Mouse (Mus musculus) layer of hippocampus, adult 8-10 months (tissue): ENCODE measurements around the gene Pias1. TPM values are rescaled to one million over a fixed set of nuclear protein-coding genes. Genes with fewer than 3 reads are reported as not detected.
"Not testable (repeated sequence)": the region's sequence is repeated elsewhere in the genome, so short reads cannot be mapped to it uniquely, and the experiment has no call there.

Experiments used
- DNase-seq, 2 experiments: peaks; one replicate each; pipeline ENCODE4 v3.0.0; 2022; ENCODE audit warnings: low spot score in 2 of 2
- total RNA-seq, 4 experiments: library from RNA; stranded (reverse); gene quantifications; 2 replicates each; pipeline ENCODE4 v1.2.4; 2022

Gene Pias1
- total RNA-seq, 4 experiments from 2014 or later: 61.6 to 75.9 (median 74.3) TPM

GRCm38 (mm10) chr9:62944063-62944462 lies 43.7 kb downstream of the Pias1 start:
- no peak for DNase-seq

DNA sequence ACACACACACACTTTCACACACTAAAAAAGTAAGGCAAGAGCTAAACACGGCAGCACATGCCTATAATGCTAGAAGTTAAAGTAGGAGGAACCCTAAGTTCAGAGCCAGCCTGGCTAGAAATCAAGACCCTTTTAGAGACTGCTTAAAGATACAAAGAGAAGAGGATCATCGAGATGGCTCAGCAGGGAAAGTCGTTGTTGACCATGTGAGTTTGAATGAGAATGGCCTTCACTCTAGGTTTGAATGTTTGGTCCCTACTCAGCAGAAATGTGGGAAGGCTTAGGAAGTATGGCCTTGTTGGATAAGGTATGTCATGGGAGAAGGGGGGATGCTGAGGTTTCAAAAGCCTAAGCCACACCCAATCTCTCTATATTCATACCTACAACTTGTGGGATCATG lies 46.8 kb downstream of the Pias1 start:
- no peak for DNase-seq

GRCm38 (mm10) chr9:62935854-62936253 lies 51.9 kb downstream of the Pias1 start:
- peak in 1 of 2 experiments; percentile 16 for DNase-seq

DNA sequence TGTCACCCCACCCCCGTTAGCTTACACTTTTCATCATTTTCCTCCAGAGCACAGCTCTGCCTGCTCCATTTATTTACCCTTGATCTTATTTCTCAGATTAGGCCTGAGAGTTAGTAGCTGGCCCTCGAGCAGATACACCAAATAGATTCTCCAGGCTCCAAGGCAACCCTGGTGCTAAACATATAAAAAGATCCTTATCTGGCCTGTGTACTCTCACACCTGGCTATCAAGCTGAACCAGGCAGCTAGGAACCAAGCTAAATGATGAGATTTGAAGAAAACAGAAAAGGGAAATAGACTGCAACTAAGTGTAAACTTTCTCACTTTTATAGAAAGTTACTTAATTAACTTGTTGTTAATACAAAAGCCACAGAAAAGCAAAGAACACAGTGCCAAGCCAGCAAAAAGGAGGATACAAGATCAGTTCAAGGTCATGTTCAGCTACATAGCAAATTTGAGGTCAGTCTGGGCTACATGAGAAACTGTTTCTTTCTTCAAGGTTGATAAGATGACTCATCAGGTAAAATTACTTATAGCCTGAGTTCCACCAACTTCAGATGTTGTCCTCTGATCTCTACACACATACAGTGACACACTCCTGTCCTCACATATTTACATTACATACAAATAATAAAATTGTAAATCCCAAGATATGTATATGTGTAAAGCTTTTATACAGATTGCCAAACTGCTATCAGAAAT lies 52.9 kb downstream of the Pias1 start:
- no peak for DNase-seq

DNA sequence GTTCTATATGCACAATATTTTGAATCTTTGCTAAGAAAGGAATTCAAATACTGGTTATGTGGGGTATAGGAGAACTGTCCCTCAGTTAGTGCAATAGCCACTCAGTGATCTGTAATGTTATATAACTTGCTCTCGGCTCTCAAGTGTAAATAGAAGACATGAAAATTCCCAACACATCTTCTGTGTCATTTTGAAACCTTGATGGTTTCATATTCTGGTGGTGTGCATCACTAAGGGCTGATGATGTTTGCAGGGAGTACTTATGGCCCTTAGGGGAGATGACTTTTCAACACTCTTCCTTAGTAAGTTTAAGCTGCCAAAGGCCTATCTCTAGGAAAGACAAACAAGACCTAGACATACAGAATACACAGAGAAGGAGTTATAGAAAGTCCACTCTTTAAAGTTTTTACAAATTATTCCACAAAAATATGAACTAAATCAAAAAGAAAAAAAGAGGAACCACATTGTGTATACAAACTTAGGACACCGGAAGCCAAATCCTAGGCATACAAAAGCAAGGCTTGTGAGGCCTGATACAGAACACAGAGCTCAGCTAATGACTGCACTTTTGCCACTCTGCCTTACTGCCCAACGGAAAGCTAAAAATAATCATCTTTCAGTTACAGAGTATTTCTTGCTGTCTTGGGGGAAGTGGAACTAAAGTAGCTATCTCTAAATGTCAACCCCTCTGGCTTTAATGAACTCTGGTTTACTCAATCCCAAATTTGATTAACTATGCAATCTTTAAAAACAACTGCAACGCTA lies 55.0 kb downstream of the Pias1 start:
- no peak for DNase-seq

GRCm38 (mm10) chr9:62924886-62925610 lies 62.7 kb downstream of the Pias1 start:
- DNase-seq: no peak

GRCm38 (mm10) chr9:62920877-62921276 lies 66.8 kb downstream of the Pias1 start:
- DNase-seq: no peak

GRCm38 (mm10) chr9:62917059-62917458 lies 70.7 kb downstream of the Pias1 start:
- no peak for DNase-seq

DNA sequence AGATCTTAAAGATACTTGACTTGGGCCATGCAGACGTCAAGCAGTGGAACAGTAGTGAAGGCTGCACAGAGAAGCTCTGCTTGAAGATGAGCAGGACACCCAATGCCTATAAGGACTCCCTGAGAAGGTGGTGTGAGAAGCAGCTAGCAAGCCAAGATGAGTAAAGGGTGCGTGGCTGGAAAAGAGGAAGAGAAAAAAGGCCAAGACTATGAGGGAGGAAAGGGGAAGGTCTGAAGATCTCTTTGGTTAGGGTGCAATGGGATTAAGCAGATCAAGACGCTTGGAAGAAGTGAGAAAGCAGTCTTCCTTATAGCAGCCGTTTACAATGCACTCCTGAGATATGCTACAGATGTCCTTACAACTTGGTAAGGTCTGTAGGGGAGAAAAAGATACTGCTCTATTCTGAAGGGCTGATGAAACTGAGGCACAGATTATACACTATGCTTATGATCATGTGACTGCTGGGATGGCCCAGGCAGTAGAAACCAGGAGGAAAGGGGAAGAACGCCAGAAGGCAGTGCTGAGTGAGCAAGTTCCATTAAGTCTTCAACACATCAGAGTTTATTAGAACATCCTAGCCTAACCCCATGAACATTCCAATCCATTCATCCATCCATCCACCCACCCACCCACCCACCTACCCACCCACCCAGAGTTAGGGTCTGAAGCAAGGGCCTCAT lies 74.2 kb downstream of the Pias1 start:
- DNase-seq: no peak

DNA sequence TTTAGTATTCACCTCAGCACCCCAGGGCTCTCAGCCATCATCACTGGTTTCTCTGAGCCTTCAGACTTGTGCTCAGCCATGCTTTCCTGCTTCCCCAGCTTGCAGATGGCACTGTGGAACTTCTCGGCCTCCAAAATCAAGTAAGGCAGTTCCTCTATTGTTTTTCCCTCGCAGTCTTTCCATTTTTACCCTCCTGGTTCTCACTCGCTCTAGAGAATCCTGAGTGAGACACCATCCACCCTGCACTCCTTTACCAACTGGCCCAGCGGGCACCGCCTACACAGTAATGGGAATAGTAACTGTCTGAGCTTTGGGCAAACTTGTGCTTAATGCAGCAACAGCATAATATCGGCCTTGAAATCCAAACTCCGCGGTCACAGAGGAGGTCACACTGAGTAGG lies 82.7 kb downstream of the Pias1 start:
- no peak for DNase-seq

DNA sequence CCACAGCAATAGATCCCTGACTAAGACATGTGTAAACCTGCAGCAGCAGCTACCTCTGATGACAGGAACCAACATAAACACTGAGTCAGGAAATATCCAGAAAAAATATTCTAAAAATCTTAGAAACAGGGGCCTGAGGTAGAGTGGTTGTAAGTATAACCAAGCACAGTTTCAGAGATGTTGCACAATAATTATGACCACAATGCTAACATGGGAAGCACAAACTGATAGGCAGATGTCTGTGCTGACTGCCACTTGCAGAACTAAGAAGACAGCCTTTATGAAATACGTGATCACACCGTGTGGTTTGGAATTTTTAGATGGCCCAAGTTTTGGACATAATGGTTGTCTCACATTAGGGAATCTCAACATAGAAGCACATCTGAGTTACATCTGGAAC lies 83.9 kb downstream of the Pias1 start:
- DNase-seq: no peak

DNA sequence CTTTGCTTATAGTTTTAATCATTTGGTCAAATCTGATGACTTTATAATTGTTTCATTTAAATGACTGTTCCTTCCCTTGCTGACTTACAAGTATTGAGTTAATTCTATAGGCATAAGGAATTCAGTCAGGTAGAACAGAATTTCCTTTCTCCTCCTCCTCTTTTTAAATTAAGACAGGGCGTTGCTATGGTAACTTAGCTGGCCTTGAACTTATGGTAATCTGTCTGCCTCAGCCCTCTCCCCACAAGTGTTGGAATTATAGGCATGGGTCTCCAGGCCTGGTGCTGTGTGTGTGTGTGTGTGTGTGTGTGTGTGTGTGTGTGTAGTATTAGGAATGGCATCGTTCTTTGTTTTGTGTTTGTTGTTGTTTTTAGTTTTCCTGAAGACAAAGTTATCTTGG lies 86.0 kb downstream of the Pias1 start:
- no peak for DNase-seq

- no peak for DNase-seq
Measured at GRCm38 (mm10) chr9:62894486-62894885, 93.2 kb downstream of the Pias1 start.

DNA sequence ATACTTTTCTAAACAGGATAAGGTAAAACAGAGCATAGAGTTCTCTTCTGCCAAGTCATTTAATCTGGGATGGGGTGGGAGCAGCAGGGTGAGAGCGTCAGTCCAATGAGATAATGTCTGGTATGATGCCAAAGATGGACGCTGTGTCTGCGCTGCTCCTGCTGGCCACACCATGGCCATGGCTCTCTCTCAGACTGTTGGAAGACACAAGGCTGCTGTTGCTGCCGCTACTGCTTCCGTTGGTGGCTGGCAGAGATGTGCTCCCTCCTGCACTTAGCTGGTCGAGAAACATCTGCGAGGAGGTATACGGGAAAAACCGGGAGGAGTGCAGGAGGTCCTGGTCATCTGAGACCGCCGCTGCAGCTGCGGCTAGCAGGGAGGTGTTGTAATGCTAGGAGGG lies 105.9 kb downstream of the Pias1 start:
- no peak for DNase-seq

DNA sequence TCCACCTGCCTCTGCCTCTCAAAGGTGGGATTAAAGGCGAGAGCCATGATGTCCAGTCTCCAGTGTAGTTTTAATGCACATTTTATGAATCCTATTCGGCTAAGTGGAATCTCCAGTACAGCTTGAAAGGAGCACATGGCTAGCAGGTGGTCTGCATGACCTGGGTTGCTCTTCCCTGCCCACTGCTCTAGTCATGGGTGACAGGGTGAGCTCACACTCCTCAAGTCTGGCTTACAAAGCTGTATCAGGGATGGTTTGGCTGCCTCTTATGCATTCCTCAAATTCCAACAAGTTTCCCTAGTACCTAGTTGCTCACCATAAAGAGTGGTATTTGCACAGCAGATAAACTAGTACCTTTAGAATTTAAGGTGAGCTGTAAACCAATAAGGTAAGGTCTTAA lies 109.9 kb downstream of the Pias1 start:
- no peak for DNase-seq

GRCm38 (mm10) chr9:62876966-62877616 lies 110.6 kb downstream of the Pias1 start:
- DNase-seq: no peak

DNA sequence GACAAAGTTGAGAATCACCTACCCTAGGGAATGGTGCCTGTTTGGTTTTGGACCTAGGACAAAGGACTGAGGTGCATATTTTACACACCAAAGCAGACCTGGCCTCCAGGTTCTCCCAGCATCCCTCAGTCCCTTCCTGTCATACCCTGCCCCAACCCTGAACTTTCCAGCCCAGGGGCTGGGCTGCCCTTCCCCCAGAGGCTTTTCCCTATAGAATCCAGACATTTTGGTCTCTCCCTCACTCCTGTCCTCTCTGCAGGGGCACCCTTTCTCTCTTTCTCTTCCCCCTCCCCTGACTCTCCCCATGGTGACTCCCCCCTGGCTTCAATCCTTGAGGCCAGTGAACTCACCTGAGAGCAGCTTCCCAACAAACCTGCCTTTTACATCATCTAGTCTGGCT lies 117.0 kb downstream of the Pias1 start:
- DNase-seq: no peak

GRCm38 (mm10) chr9:62869236-62869635 lies 118.5 kb downstream of the Pias1 start:
- DNase-seq: not testable (repeated sequence)

DNA sequence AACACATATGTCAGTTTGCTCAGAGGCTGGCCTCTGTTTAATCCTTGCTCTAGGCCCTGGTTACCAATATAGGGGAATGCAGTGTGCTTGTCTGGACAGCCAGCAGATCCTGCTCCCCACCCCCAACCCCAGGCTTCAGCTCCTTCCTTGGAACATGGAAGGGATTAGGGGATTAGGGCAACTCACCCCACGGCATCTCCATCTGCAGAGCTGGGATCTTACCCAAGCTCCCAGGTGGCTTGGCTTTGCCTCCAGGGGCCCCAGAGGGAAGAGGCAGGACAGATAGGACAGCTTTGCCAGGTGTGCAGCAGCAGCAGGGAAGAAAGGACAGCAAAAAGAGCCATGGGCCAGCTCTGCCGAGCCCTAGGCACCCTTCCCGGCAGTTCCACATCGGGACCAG lies 126.9 kb downstream of the Pias1 start:
- DNase-seq: no peak

DNA sequence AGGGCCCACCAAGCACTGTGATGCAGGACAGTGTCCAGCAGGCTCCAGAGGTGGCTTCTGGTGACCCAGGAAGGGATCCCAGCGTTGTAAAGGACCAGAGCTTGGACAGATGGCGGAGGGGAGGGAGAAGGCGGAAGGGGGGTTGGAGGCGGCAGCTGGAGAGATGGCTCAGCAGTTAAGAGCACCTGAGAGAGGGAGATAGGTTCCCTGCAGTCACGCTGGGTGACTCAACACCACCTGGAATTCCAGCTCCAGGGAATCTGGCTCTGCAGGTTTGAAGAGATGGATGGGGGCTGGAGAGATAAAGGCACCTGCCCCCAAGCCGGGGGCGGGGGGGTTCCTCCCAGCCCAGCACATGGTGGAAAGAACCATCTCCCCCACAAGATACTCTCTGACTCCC lies 127.6 kb downstream of the Pias1 start:
- not testable (repeated sequence) for DNase-seq
